Mouse (Mus musculus) brain, embryonic 14.5 days (tissue): ENCODE measurements at regions not wholly inside any gene's neighbourhood (a gene's known extent, or its start where the extent isn't known, plus 50 kb on each side); places are given as distances from the start of the nearest gene placed in this dataset.

Experiments used
- CTCF ChIP-seq: fragments of 200-500 bp; IDR thresholded peaks from 2 replicates; pipeline ENCODE4 v1.5.1; 2012; ENCODE audit warnings: inconsistent platforms, mild to moderate bottlenecking, moderate library complexity, borderline replicate concordance; ENCODE audit not compliant: insufficient read depth, insufficient read length; ENCODE audit errors: extremely low read depth
- POLR2A ChIP-seq: fragments of 200-500 bp; IDR thresholded peaks from 2 replicates; pipeline ENCODE4 v1.6.1; 2012; ENCODE audit warnings: mild to moderate bottlenecking, inconsistent platforms, borderline replicate concordance; ENCODE audit not compliant: poor library complexity, insufficient read depth, insufficient read length, severe bottlenecking; ENCODE audit errors: extremely low read depth

DNA sequence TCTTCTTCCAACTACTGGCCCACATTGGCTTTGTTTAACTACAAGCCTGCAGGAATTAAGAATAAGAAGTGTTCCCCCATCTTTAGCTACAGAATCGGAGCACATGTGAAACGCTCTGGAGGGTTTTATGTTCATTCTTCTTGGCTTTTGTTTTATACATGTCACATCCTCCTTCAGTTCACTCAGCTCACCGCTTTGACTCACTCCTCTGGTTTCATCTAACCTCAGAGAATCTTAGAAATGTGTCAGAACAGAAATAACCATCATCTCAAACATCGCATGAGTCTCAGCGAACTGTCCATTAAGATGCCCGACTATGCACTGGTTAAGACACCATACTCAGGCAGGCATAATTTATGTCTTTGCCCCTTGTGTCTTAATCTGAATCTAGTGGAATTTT is 255.1 kb upstream of the Gm765 start:
- TF ChIP-seq POLR2A (no peak), CTCF (no peak)
